Mouse (Mus musculus): ENCODE measurements around the gene Baiap2. TPM values are rescaled to one million over a fixed set of nuclear protein-coding genes. Genes with fewer than 3 reads are reported as not detected.

Gene Baiap2
- polyA plus RNA-seq, 1 experiment = 5.5 TPM

GRCm38 (mm10) chr11:120040440-120040839, 97.9 kb downstream of the Baiap2 start:
- Histone ChIP-seq H3K4me3 (ENCODE audit: insufficient read depth, low read depth, low read length) (no peak overlapping the region), H3K27ac (replicated peaks; ENCODE audit: low read depth, low read length) (peak overlapping the region; percentile 83), H3K4me1 (ENCODE audit: control insufficient read depth, insufficient read depth, insufficient read length, low read length) (peaks cover 25% of the 10 kb centered on the region)

- H3K4me3 ChIP-seq (ENCODE audit: insufficient read depth, low read depth, low read length) = peak overlapping the region; percentile 45
- peak overlapping the region; percentile 97 for H3K27ac ChIP-seq (replicated peaks; ENCODE audit: low read depth, low read length)
- H3K4me1 ChIP-seq (ENCODE audit: control insufficient read depth, insufficient read depth, insufficient read length, low read length) = peaks cover 25% of the 10 kb centered on the region
Observed at GRCm38 (mm10) chr11:120041191-120042123, 98.9 kb downstream of the Baiap2 start.

GRCm38 (mm10) chr11:120042141-120042838, 99.7 kb downstream of the Baiap2 start:
- peaks cover 25% of the 10 kb centered on the region for H3K4me1 ChIP-seq (ENCODE audit: control insufficient read depth, insufficient read depth, insufficient read length, low read length)
- 0 out of 2 replicates have a peak overlapping the region, but pooled peaks have one; percentile 8 for H3K4me3 ChIP-seq (ENCODE audit: insufficient read depth, low read depth, low read length)
- peak overlapping the region; percentile 97 for H3K27ac ChIP-seq (replicated peaks; ENCODE audit: low read depth, low read length)

- Histone ChIP-seq H3K27ac (replicated peaks; ENCODE audit: low read depth, low read length) (no peak overlapping the region), H3K4me3 (ENCODE audit: insufficient read depth, low read depth, low read length) (no peak overlapping the region), H3K4me1 (ENCODE audit: control insufficient read depth, insufficient read depth, insufficient read length, low read length) (peaks cover 17% of the 10 kb centered on the region)
Observed at GRCm38 (mm10) chr11:120045341-120045740, 102.8 kb downstream of the Baiap2 start.

- peaks cover 11% of the 10 kb centered on the region for H3K4me1 ChIP-seq (ENCODE audit: control insufficient read depth, insufficient read depth, insufficient read length, low read length)
- H3K27ac ChIP-seq (replicated peaks; ENCODE audit: low read depth, low read length) = peak overlapping the region; percentile 20
- peak overlapping the region; percentile 57 for H3K4me3 ChIP-seq (ENCODE audit: insufficient read depth, low read depth, low read length)
Observed at GRCm38 (mm10) chr11:120045839-120046552, 103.4 kb downstream of the Baiap2 start.

GRCm38 (mm10) chr11:120046553-120047191, 104.1 kb downstream of the Baiap2 start, which contains the start of gene Aatk:
Aatk (minus strand) TSS chr11:120047167.
- Histone ChIP-seq H3K4me3 (ENCODE audit: insufficient read depth, low read depth, low read length) (peak within 1 kb of the TSS; percentile 57), H3K4me1 (ENCODE audit: control insufficient read depth, insufficient read depth, insufficient read length, low read length) (peaks cover 9% of the 10 kb centered on the region), H3K27ac (replicated peaks; ENCODE audit: low read depth, low read length) (peak within 1 kb of the TSS; percentile 20)

- Histone ChIP-seq H3K27ac (replicated peaks; ENCODE audit: low read depth, low read length) (no peak overlapping the region), H3K4me3 (ENCODE audit: insufficient read depth, low read depth, low read length) (no peak overlapping the region), H3K4me1 (ENCODE audit: control insufficient read depth, insufficient read depth, insufficient read length, low read length) (peaks cover 4% of the 10 kb centered on the region)
Observed at GRCm38 (mm10) chr11:120047531-120048251, 105.1 kb downstream of the Baiap2 start.

GRCm38 (mm10) chr11:120048252-120048556, 105.6 kb downstream of the Baiap2 start:
- peaks cover 3% of the 10 kb centered on the region for H3K4me1 ChIP-seq (ENCODE audit: control insufficient read depth, insufficient read depth, insufficient read length, low read length)
- H3K27ac ChIP-seq (replicated peaks; ENCODE audit: low read depth, low read length) = no peak overlapping the region
- H3K4me3 ChIP-seq (ENCODE audit: insufficient read depth, low read depth, low read length) = no peak overlapping the region

GRCm38 (mm10) chr11:120049067-120049466, 106.5 kb downstream of the Baiap2 start:
- H3K4me1 ChIP-seq (ENCODE audit: control insufficient read depth, insufficient read depth, insufficient read length, low read length) = peaks cover 3% of the 10 kb centered on the region
- no peak overlapping the region for H3K27ac ChIP-seq (replicated peaks; ENCODE audit: low read depth, low read length)
- no peak overlapping the region for H3K4me3 ChIP-seq (ENCODE audit: insufficient read depth, low read depth, low read length)

GRCm38 (mm10) chr11:120051124-120051811, 108.7 kb downstream of the Baiap2 start:
- Histone ChIP-seq H3K4me3 (ENCODE audit: insufficient read depth, low read depth, low read length) (no peak overlapping the region), H3K27ac (replicated peaks; ENCODE audit: low read depth, low read length) (no peak overlapping the region), H3K4me1 (ENCODE audit: control insufficient read depth, insufficient read depth, insufficient read length, low read length) (peaks cover 3% of the 10 kb centered on the region)

- Histone ChIP-seq H3K4me1 (ENCODE audit: control insufficient read depth, insufficient read depth, insufficient read length, low read length) (peaks cover 3% of the 10 kb centered on the region), H3K27ac (replicated peaks; ENCODE audit: low read depth, low read length) (no peak overlapping the region), H3K4me3 (ENCODE audit: insufficient read depth, low read depth, low read length) (no peak overlapping the region)
Observed at GRCm38 (mm10) chr11:120052274-120052673, 109.7 kb downstream of the Baiap2 start.

GRCm38 (mm10) chr11:120053846-120054245, 111.3 kb downstream of the Baiap2 start:
- Histone ChIP-seq H3K27ac (replicated peaks; ENCODE audit: low read depth, low read length) (no peak overlapping the region), H3K4me1 (ENCODE audit: control insufficient read depth, insufficient read depth, insufficient read length, low read length) (peaks cover 3% of the 10 kb centered on the region), H3K4me3 (ENCODE audit: insufficient read depth, low read depth, low read length) (no peak overlapping the region)

- Histone ChIP-seq H3K27ac (replicated peaks; ENCODE audit: low read depth, low read length) (no peak overlapping the region), H3K4me3 (ENCODE audit: insufficient read depth, low read depth, low read length) (no peak overlapping the region), H3K4me1 (ENCODE audit: control insufficient read depth, insufficient read depth, insufficient read length, low read length) (peaks cover 3% of the 10 kb centered on the region)
Observed at GRCm38 (mm10) chr11:120055953-120056732, 113.6 kb downstream of the Baiap2 start.
